Mouse (Mus musculus) CH12F3 (cell line): ENCODE results near the gene Aatf.

Experiments
- in situ Hi-C: fragments of 300-500 bp; cut with MboI; formaldehyde crosslinking; loops from 2 replicates; pipeline ENCODE4 v1.14.3; 2020; ENCODE audit warnings: low sequenced_read_pairs

Aatf gene

DNA sequence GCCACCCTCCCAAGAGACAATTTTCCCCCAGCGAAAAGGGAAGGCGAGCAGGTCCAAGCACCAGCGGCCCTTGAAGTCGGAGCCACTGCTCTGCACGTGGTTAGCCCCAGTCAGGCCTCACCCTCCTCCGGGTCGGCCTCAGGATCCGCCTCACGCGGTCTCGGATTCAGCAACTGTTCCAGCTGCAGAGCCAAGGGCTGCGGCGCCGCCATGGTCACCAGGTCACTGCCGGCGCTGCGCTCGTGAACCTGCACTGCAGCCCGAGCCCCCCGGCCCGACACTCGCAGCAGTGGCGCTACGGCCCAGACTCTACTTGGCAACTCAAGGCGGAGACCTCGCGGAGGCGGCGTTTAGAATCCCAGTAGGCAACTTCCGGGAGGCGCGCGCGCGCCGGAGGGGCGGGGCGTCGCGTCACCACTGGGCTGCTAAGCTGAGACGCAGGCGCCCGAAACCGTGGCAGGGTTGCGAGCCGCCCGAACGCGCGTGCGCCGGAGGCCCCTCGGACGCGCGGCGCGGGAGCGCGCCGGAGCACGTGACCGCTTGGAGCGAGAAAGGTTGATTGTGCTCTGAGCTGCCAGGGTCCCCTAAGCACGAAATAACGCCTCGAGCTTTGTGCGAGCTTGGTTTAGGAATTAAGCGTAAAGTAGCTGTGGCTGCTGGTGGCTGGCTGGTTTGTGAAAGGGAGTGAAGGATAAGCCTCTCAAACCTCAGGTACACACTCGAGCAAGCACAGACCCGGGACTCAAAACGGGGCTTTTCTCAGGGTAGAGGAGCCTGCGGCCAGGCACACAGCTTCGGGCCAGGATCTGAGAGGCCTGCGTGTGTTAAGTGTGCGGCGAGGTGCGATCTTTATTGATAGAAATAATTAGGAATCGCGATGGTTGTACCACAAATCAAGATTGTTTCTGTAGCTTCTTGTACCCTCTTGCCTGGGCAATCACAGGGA lies at the start of gene Aatf:
Gene Aatf, minus strand, starts transcription at position 352 of the 946 bp plus-strand sequence.
- in situ Hi-C loops, result no loop called here

- in situ Hi-C loops, result no loop called here
These were observed 49.5 kb upstream of the Aatf start for GRCm38 (mm10) chr11:84562758-84563347.

GRCm38 (mm10) chr11:84561546-84561945 lies 48.2 kb upstream of the Aatf start:
- in situ Hi-C loops, result no loop called here

DNA sequence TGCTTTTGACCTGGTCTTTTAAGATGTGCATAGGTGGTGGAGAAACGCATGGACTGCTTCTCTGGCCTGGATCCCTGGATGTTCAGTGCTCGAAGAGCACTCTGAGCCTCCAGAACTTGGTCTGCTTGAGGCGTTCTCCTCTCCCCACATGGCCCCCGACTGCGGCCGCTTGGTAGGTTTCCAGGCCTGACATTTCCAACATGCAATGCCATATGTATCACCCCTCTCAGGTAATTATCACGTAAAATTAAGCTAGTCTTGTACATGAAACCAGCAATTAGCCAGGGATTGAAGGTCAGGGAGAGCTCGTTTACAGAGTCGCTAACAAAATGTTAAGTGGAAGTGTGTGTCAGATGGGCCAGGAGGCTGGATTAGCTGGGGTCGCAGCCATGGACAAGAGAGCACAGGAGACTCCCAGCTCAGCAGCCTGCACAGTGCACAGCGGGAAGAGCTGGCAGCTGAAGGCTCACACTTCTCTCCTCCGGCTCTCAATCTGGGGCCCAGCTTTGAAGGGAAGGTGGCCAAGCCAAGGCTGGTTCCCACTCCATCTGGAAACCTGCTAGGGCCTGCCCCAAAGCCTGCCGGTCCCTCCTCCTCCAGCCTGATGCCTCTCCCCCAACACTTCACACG lies 40.6 kb upstream of the Aatf start:
- in situ Hi-C loops, result no loop called here

DNA sequence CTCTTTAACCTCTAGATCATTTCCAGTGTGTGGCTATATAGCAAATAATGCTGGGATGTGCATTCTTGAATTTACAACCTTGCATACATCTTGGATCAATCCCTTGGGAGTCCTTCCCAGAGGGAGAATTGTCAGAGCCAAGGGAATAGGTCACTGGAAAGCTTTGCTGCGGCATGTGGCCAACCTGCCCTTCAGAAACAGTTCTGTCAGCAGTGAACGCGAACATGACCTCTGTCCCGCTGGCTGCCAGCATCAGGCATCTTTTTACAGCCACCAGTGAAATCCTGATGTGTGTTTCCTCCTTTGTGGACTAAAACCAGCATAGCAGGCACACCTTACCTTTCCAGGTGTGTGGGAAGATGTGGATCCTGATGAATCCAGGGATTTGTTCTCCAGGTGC lies 38.0 kb upstream of the Aatf start:
- in situ Hi-C loops, result no loop called here

DNA sequence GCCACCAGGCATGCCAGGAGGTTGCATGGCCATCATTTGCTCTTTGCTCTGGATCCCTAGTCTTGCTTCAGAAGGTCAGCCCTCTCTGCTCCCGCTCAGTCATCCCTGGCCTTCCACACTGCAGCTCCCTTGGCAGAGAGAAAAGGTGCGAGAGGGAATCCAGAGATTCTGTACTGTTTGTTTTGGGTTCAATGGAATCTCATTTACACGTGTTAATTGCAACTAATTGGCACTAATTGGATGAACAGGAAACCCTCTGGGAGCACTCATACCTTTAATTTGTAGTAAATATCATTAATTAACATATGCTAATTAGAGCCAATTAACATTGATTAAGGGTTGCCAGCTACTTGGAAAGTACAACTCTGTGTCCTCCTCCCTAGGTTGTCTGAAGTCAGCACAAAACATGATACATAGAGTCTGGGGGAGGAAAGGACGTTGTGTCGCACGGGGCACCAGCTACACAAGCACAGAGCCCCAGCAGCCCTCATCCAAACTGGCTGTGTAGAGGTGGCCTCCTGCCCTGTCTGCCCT lies 36.0 kb upstream of the Aatf start:
- in situ Hi-C loops, result no loop called here

- in situ Hi-C loops, result no loop called here
These were observed 35.0 kb upstream of the Aatf start for GRCm38 (mm10) chr11:84548293-84548692.

GRCm38 (mm10) chr11:84539981-84540380 lies 26.7 kb upstream of the Aatf start:
- in situ Hi-C loops, result no loop called here

GRCm38 (mm10) chr11:84529797-84530703 lies 16.7 kb upstream of the Aatf start:
- in situ Hi-C loops, result no loop called here

GRCm38 (mm10) chr11:84529143-84529755 lies 15.9 kb upstream of the Aatf start:
- in situ Hi-C loops, result no loop called here

GRCm38 (mm10) chr11:84526976-84527860 lies 13.9 kb upstream of the Aatf start:
- in situ Hi-C loops, result no loop called here

GRCm38 (mm10) chr11:84526451-84526850 lies 13.1 kb upstream of the Aatf start:
- in situ Hi-C loops, result no loop called here

GRCm38 (mm10) chr11:84525421-84526274 lies 12.3 kb upstream of the Aatf start, which contains the start of gene Lhx1:
Gene Lhx1 (minus strand): TSS chr11:84525535.
- in situ Hi-C loops, result no loop called here

DNA sequence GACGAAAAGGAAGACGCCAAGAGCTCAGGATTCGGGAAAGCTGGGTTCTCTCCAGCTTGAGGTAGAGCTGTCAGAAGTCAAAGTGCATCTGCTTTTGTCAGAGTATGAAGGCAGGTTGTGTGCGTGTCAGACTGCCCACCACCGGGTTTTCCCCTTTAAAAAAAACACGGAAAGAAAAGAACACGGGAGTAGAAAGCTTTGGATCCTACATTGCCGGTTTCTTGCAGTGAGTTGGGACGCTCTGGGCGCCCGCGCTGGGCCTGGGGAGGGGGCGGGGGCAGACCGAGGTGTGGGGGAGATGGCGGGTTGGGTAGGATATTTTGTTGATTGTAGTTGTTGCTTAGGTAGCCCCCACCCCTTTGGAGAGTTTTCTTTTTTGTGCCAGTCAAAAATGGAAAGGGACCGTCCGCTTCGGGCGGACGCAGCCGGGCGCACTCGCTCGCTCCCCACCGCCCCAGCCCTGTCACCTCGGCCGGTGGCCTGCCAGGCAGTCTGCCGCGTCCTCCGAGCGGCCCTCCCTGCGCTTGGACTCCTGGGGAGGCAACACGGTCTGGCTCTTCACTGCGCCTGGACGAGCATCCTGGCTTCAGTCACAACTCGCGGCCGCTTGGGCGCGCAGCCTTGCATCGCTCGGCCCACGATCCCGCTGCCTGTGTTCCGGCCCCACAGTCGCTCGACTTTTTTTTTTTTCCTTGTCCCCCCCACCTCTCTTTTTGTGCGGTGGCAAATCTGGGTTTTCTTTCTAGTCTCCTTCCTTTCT lies 11.4 kb upstream of the Aatf start:
- in situ Hi-C loops, result no loop called here

GRCm38 (mm10) chr11:84523841-84524510 lies 10.7 kb upstream of the Aatf start:
- in situ Hi-C loops, result no loop called here

- in situ Hi-C loops, result no loop called here
These were observed 10.1 kb upstream of the Aatf start for GRCm38 (mm10) chr11:84523321-84523831.
